Mouse (Mus musculus) MEL (cell line): ENCODE measurements around the gene Col4a4. TPM values are rescaled to one million over a fixed set of nuclear protein-coding genes. Genes with fewer than 3 reads are reported as not detected.

ENCODE experiments used
- DNase-seq: peaks from one replicate; pipeline ENCODE4 v3.0.0; 2011; ENCODE audit warnings: low read depth, low spot score
- H3K27ac ChIP-seq: 2 replicates; pipeline ENCODE4 v1.5.1; 2012; ENCODE audit warnings: low read depth, mild to moderate bottlenecking, control low read depth, low read length, moderate library complexity; ENCODE audit not compliant: control insufficient read depth
- H3K27me3 ChIP-seq, 2 experiments: fragments of 150-350 bp in 1 of 2; sonication (generic) in 1 of 2; 2 replicates each; pipeline ENCODE4 v1.6.1; 2012; ENCODE audit warnings: low read length in 2 of 2, mild to moderate bottlenecking in 2 of 2, improper control_type of control experiment in 1 of 2, moderate library complexity in 1 of 2; ENCODE audit not compliant: insufficient read depth in 2 of 2, control insufficient read depth in 1 of 2
- H3K36me3 ChIP-seq, 2 experiments: 2 replicates each; pipeline ENCODE4 v1.6.1; 2012 to 2014; ENCODE audit warnings: low read length in 2 of 2, improper control_type of control experiment in 1 of 2, inconsistent platforms in 1 of 2, mild to moderate bottlenecking in 1 of 2; ENCODE audit not compliant: insufficient read depth in 2 of 2, control insufficient read depth in 1 of 2
- H3K4me1 ChIP-seq, 2 experiments: fragments of 150-350 bp in 1 of 2; sonication (generic) in 1 of 2; 2 replicates each; pipeline ENCODE4 v1.6.1; 2012; ENCODE audit warnings: low read length in 2 of 2, improper control_type of control experiment in 1 of 2, mild to moderate bottlenecking in 1 of 2; ENCODE audit not compliant: insufficient read depth in 2 of 2, control insufficient read depth in 1 of 2
- H3K4me3 ChIP-seq, 2 experiments: fragments of 150-350 bp in 1 of 2; sonication (generic) in 1 of 2; 2 replicates each; pipeline ENCODE4 v1.5.1; 2012; ENCODE audit warnings: low read depth in 2 of 2, low read length in 2 of 2, mild to moderate bottlenecking in 2 of 2, moderate library complexity in 2 of 2, control low read depth in 1 of 2, improper control_type of control experiment in 1 of 2; ENCODE audit not compliant: control insufficient read depth in 1 of 2, insufficient read depth in 1 of 2
- H3K79me2 ChIP-seq: 2 replicates; pipeline ENCODE4 v1.6.1; 2012; ENCODE audit warnings: mild to moderate bottlenecking, low read length, moderate library complexity; ENCODE audit not compliant: control insufficient read depth, poor library complexity, insufficient read depth
- H3K9ac ChIP-seq: 2 replicates; pipeline ENCODE4 v1.6.1; 2012; ENCODE audit warnings: low read depth, mild to moderate bottlenecking, control low read depth, low read length, moderate library complexity; ENCODE audit not compliant: control insufficient read depth, poor library complexity, severe bottlenecking
- H3K9me3 ChIP-seq: fragments of 150-350 bp; sonication (generic); replicated peaks from 2 replicates; pipeline ENCODE4 v1.6.1; 2012; ENCODE audit warnings: mild to moderate bottlenecking, low read length, improper control_type of control experiment, moderate library complexity; ENCODE audit not compliant: insufficient read depth
- CHD2 ChIP-seq: IDR thresholded peaks from 2 replicates; pipeline ENCODE4 v1.6.1; 2011; ENCODE audit warnings: low read length, improper control_type of control experiment
- CTCF ChIP-seq, 3 experiments: IDR thresholded peaks in 2 of 3; conservative IDR thresholded peaks in 1 of 3; 2 replicates each; pipeline ENCODE4 v1.5.1; 2011 to 2012; ENCODE audit warnings: low read length in 3 of 3, low read depth in 2 of 3, mild to moderate bottlenecking in 2 of 3, improper control_type of control experiment in 1 of 3, inconsistent platforms in 1 of 3, mixed read lengths in 1 of 3, moderate library complexity in 1 of 3; ENCODE audit not compliant: control insufficient read depth in 1 of 3, insufficient read depth in 1 of 3, poor library complexity in 1 of 3, severe bottlenecking in 1 of 3
- ELF1 ChIP-seq: IDR thresholded peaks from 2 replicates; pipeline ENCODE4 v1.6.1; 2014; ENCODE audit warnings: low read depth, mild to moderate bottlenecking, inconsistent platforms, low read length, improper control_type of control experiment, moderate library complexity
- ETS1 ChIP-seq: IDR thresholded peaks from 2 replicates; pipeline ENCODE4 v1.6.1; 2012; ENCODE audit warnings: low read depth, mild to moderate bottlenecking, inconsistent platforms, low read length, improper control_type of control experiment, moderate library complexity
- HCFC1 ChIP-seq: IDR thresholded peaks from 2 replicates; pipeline ENCODE4 v1.6.1; 2012; ENCODE audit warnings: low read depth, mild to moderate bottlenecking, inconsistent platforms, low read length, improper control_type of control experiment, moderate library complexity
- MYC ChIP-seq: IDR thresholded peaks from 2 replicates; pipeline ENCODE4 v1.6.1; 2011; ENCODE audit warnings: low read depth, mild to moderate bottlenecking, low read length, improper control_type of control experiment, moderate library complexity
- NELFE ChIP-seq: IDR thresholded peaks from 2 replicates; pipeline ENCODE4 v1.6.1; 2011; ENCODE audit warnings: low read depth, low read length, improper control_type of control experiment
- POLR2AphosphoS5 ChIP-seq: IDR thresholded peaks from 2 replicates; pipeline ENCODE4 v1.6.1; 2012; ENCODE audit warnings: low read depth, borderline replicate concordance, mild to moderate bottlenecking, inconsistent platforms, low read length, moderate library complexity, mixed read lengths
- RAD21 ChIP-seq: IDR thresholded peaks from 2 replicates; pipeline ENCODE4 v1.6.1; 2011; ENCODE audit warnings: mild to moderate bottlenecking, low read depth, low read length, improper control_type of control experiment
- RCOR1 ChIP-seq: IDR thresholded peaks from 2 replicates; pipeline ENCODE4 v1.6.1; 2012; ENCODE audit warnings: low read depth, mild to moderate bottlenecking, inconsistent platforms, low read length, improper control_type of control experiment
- SMC3 ChIP-seq: IDR thresholded peaks from 2 replicates; pipeline ENCODE4 v1.6.1; 2011; ENCODE audit warnings: low read depth, low read length, improper control_type of control experiment
- TCF12 ChIP-seq: IDR thresholded peaks from 2 replicates; pipeline ENCODE4 v1.6.1; 2014; ENCODE audit warnings: low read depth, mild to moderate bottlenecking, inconsistent platforms, low read length, improper control_type of control experiment, moderate library complexity
- UBTF ChIP-seq: IDR thresholded peaks from 2 replicates; pipeline ENCODE4 v1.6.1; 2012; ENCODE audit warnings: low read depth, mild to moderate bottlenecking, inconsistent platforms, low read length, improper control_type of control experiment, moderate library complexity, borderline replicate concordance; ENCODE audit not compliant: insufficient read depth
- USF1 ChIP-seq: IDR thresholded peaks from 2 replicates; pipeline ENCODE4 v1.6.1; 2014; ENCODE audit warnings: low read depth, mild to moderate bottlenecking, inconsistent platforms, low read length, improper control_type of control experiment, moderate library complexity
- ZC3H11A ChIP-seq: IDR thresholded peaks from 2 replicates; pipeline ENCODE4 v1.6.1; 2012; ENCODE audit warnings: low read depth, mild to moderate bottlenecking, inconsistent platforms, low read length, improper control_type of control experiment
- polyA plus RNA-seq, 2 experiments: library from polyadenylated mRNA; stranded (reverse) in 1 of 2; unstranded in 1 of 2; fragments of >175 nt in 1 of 2; fragments of >200 nt in 1 of 2; gene quantifications; 2 replicates each; pipeline versions ENCODE4 v1.2.1 to v1.2.4; 2012; ENCODE audit warnings: low replicate concordance in 2 of 2, low read depth in 1 of 2; ENCODE audit not compliant: insufficient read length in 2 of 2, insufficient read depth in 1 of 2, missing spikeins in 1 of 2
- total RNA-seq: library from RNA; depleted of rRNA; stranded (reverse); fragments of 300-350 nt; gene quantifications from 2 replicates; pipeline ENCODE4 v1.2.3, GENCODE M21; 2012

Gene Col4a4
- total and polyA plus RNA-seq, 3 experiments: 0.03 TPM; not detected in 2

- DNase-seq: peak; percentile 18
- TF ChIP-seq HCFC1 (no peak), CHD2 (no peak), USF1 (no peak), RCOR1 (no peak), POLR2AphosphoS5 (no peak), CTCF (IDR thresholded peaks at IDR 0.05 in 2 of 3, conservative IDR thresholded peaks at IDR 0.05 in 1 of 3; ENCODE audit: control insufficient read depth in 1 of 3, insufficient read depth in 1 of 3, low read depth in 2 of 3, low read length in 3 of 3, poor library complexity in 1 of 3, severe bottlenecking in 1 of 3) (peak; percentile 30 to 53 (median 51); a peak in 4 of 6 replicates), MYC (no peak), RAD21 (peak; percentile 63), ETS1 (no peak), NELFE (no peak), ELF1 (no peak), SMC3 (peak; percentile 52), UBTF (no peak), TCF12 (no peak)
- H3K9ac ChIP-seq: no peak overlapping the region
- H3K79me2 ChIP-seq: no peaks in the 10 kb centered on the region
- no peaks in the 10 kb centered on the region for H3K27me3 ChIP-seq
- H3K36me3 ChIP-seq: no peaks in the 10 kb centered on the region; a peak in 1 of 4 replicates
- H3K9me3 ChIP-seq: no peaks in the 10 kb centered on the region
- no peak overlapping the region for H3K4me3 ChIP-seq
- no peak overlapping the region for H3K27ac ChIP-seq
- H3K4me1 ChIP-seq: no peaks in the 10 kb centered on the region
Measured at GRCm38 (mm10) chr1:82432919-82433648, 153.6 kb downstream of the Col4a4 start.

- H3K4me3 ChIP-seq: no peak overlapping the region
- no peak overlapping the region for H3K27ac ChIP-seq
- no peaks in the 10 kb centered on the region for H3K27me3 ChIP-seq
- no peaks in the 10 kb centered on the region for H3K79me2 ChIP-seq
- H3K4me1 ChIP-seq: no peaks in the 10 kb centered on the region
- H3K9ac ChIP-seq: no peak overlapping the region
- no peak for DNase-seq
- H3K36me3 ChIP-seq: no peaks in the 10 kb centered on the region; a peak in 1 of 4 replicates
- no peaks in the 10 kb centered on the region for H3K9me3 ChIP-seq
- TF ChIP-seq USF1 (no peak), ZC3H11A (no peak), POLR2AphosphoS5 (no peak)
Measured at GRCm38 (mm10) chr1:82429061-82429460, 157.6 kb downstream of the Col4a4 start.
